Mouse (Mus musculus): Measurements from ENCODE around the gene Cst3. TPM values are rescaled to one million over a fixed set of nuclear protein-coding genes. Genes with fewer than 3 reads are reported as not detected.

Cst3 gene
- 436 and 465 TPM in 2 replicates for polyA plus RNA-seq (2015; fragmentation: Nextera tagmentation; extraction: Ambion mirVana)

- ATAC-seq = peak; percentile 96
- no peaks in the 10 kb centered on the region for H3K9me3 ChIP-seq
- peak within 1 kb of the TSS; percentile 77 for H3K4me2 ChIP-seq (replicated peaks)
- under 1% methylated on average over 19 of the region's 19 CpGs for WGBS
- peaks cover 28% of the 10 kb centered on the region for H3K36me3 ChIP-seq
- peaks cover 32% of the 10 kb centered on the region for H3K4me1 ChIP-seq (replicated peaks)
- H3K4me3 ChIP-seq (replicated peaks) = peak within 1 kb of the TSS; percentile 83
- no peaks in the 10 kb centered on the region for H3K27me3 ChIP-seq
- H3K9ac ChIP-seq (replicated peaks) = peak within 1 kb of the TSS; percentile 86
- H3K27ac ChIP-seq = peak within 1 kb of the TSS; percentile 82
Observed at GRCm38 (mm10) chr2:148875335-148875811, at the start of gene Cst3. Gene Cst3, minus strand, starts transcription at chr2:148875692.

GRCm38 (mm10) chr2:148902286-148902685 lies 26.8 kb upstream of the Cst3 start:
- Histone ChIP-seq H3K36me3 (no peaks in the 10 kb centered on the region), H3K4me3 (replicated peaks) (no peak overlapping the region), H3K27me3 (no peaks in the 10 kb centered on the region), H3K4me2 (replicated peaks) (no peak overlapping the region), H3K9ac (replicated peaks) (no peak overlapping the region), H3K4me1 (replicated peaks) (no peaks in the 10 kb centered on the region), H3K9me3 (no peaks in the 10 kb centered on the region), H3K27ac (no peak overlapping the region)
- WGBS = 10% methylated on average over 5 of the region's 5 CpGs
- peak; percentile 89 for ATAC-seq

DNA sequence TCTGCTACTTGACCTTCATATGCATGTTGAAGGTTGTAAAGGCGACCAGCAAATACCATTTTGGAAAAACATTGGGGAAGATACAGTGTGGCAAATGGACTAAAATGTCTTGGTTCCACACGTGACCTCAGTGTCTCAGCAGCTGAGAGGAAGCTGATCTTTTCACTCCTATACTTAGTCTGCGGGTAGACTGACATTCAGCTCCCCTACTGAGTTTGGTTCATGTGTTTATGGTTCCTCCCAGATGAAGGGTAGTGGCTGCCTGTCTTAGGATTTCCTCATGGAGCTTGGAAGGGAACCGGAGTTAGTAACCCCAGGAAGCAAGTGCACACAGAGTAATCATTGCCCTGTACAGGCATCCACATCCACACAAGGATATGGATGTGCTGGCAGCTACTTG lies 24.8 kb upstream of the Cst3 start:
- Histone ChIP-seq H3K4me2 (replicated peaks) (no peak overlapping the region), H3K27me3 (no peaks in the 10 kb centered on the region), H3K9me3 (no peaks in the 10 kb centered on the region), H3K27ac (no peak overlapping the region), H3K4me3 (replicated peaks) (no peak overlapping the region), H3K4me1 (replicated peaks) (no peaks in the 10 kb centered on the region), H3K9ac (replicated peaks) (no peak overlapping the region), H3K36me3 (no peaks in the 10 kb centered on the region)
- ATAC-seq = no peak
- WGBS = 75% methylated on average over 4 of the region's 4 CpGs

DNA sequence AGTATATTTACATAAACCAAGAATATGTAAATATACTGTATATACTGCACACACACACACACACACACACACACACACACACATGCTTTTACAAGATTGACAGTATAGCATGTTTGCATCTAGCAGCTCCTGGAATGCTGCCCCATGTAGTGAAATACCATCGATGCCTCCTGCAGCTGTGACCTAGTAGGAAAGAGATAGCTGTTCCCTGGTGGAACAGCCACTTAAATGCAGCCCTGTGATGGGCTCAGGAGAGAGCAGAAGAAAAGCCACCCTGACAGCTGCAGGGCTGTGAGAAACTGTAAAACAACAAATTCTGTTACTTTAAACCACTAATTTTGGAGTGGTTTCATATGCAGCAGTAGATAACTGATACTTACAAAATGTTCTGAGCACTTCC lies 20.7 kb upstream of the Cst3 start:
- Histone ChIP-seq H3K27ac (no peak overlapping the region), H3K4me2 (replicated peaks) (no peak overlapping the region), H3K36me3 (no peaks in the 10 kb centered on the region), H3K9me3 (no peaks in the 10 kb centered on the region), H3K27me3 (no peaks in the 10 kb centered on the region), H3K4me1 (replicated peaks) (peaks cover 2% of the 10 kb centered on the region; the same call in 1 of the 2 replicates), H3K9ac (replicated peaks) (no peak overlapping the region), H3K4me3 (replicated peaks) (no peak overlapping the region)
- no peak for ATAC-seq
- WGBS = 80% methylated on average over 1 of the region's 1 CpGs

DNA sequence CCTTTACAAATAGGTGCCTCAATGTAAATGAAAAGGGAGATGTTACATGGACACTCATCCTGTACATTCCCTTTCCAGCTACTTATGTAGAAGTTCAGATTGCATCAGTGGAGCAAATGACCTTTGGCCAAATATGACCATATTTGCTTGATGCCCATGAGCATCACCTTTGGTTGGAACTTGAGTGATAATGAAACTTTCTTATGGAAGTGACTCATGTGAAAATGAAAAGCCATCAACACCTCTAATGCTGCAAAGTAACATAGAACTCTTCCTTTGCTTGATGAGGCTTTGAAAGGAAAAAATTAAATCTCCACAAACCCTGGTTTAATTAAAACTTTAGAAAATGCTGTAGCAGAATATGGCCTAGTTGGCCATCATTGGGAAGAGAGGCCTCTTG lies 17.6 kb upstream of the Cst3 start:
- no peak overlapping the region for H3K9ac ChIP-seq (replicated peaks)
- H3K27me3 ChIP-seq = no peaks in the 10 kb centered on the region
- H3K36me3 ChIP-seq = no peaks in the 10 kb centered on the region
- no peaks in the 10 kb centered on the region for H3K9me3 ChIP-seq
- no peak overlapping the region for H3K4me3 ChIP-seq (replicated peaks)
- ATAC-seq = no peak
- H3K27ac ChIP-seq = no peak overlapping the region
- H3K4me2 ChIP-seq (replicated peaks) = no peak overlapping the region
- H3K4me1 ChIP-seq (replicated peaks) = peaks cover 17% of the 10 kb centered on the region

DNA sequence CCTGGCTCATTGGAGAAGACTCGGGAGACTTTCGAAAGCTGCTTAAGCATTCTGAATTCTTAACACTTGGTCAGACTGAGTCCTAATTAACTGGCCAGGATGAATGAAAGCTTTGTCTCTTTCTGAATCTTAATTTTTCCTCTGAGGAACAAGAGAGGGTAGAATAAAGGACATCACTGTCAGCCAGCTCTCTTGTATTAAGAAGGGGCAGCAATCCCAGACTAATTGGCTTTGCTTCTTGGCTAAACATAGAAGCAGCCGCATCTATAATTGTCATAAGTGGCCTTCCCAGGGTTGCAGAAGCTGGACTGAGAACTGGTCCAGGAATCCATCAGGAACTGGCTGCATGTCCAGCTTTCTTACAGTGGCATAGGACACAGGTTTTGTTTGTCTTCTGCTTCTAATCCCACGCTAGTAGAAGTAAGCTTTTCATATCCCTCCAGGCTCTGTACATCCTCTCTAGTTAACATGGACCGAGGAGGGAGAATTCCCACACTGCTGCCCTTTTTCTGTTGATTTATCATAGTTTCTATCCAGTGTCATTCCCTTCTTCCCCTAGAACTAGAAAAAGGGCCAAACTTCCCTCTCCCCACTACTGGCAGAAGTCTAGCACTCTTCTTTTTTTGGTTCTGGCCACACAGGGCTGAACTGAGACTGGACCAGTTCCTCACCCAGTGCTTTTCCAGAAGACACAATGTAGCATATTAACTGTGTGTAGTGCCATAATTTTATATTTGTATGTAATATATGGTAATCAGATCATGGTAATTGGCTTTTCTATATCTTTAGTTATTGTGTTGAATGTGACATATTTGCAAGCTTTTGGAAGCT lies 14.7 kb upstream of the Cst3 start:
- ATAC-seq = peak; percentile 93
- no peak overlapping the region for H3K9ac ChIP-seq (replicated peaks)
- H3K4me1 ChIP-seq (replicated peaks) = peaks cover 17% of the 10 kb centered on the region
- no peak overlapping the region for H3K4me2 ChIP-seq (replicated peaks)
- no peak overlapping the region for H3K4me3 ChIP-seq (replicated peaks)
- H3K27me3 ChIP-seq = no peaks in the 10 kb centered on the region
- H3K27ac ChIP-seq = peak overlapping the region; percentile 88
- H3K36me3 ChIP-seq = no peaks in the 10 kb centered on the region
- H3K9me3 ChIP-seq = no peaks in the 10 kb centered on the region
- 16% methylated on average over 5 of the region's 5 CpGs for WGBS

DNA sequence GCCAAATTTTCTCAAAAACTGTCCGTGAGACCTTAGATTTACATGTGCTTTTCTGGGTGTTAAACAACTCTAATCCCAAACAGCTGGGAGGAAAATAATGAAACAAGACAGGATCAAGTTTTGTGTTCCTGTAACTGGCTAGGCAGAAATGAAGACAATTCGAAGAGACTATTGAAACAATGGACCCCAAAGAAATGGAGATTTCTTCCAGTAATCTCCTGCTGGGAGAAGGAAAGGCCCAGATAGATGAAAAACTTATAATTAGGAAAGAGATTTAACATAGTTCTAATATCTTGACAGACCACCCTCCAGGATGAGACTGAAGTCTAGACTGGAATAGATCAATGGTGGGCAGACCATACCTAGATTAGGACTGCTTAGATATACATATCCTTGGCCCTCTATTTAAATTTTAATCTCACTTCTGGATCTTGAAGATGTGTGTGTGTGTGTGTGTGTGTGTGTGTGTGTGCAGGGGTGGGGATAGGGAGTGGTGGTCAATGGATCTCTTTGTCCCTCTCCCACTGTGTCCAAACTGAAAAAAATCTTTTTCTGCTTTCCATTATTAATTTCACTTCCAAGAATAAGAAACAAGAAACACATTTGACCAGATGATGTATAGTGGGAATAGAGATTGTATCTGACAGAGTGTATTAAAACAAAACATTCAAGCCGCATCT lies 14.0 kb upstream of the Cst3 start:
- Histone ChIP-seq H3K4me2 (replicated peaks) (no peak overlapping the region), H3K9ac (replicated peaks) (no peak overlapping the region), H3K4me1 (replicated peaks) (peaks cover 17% of the 10 kb centered on the region), H3K36me3 (no peaks in the 10 kb centered on the region), H3K27ac (peak overlapping the region; percentile 88), H3K27me3 (no peaks in the 10 kb centered on the region), H3K4me3 (replicated peaks) (no peak overlapping the region), H3K9me3 (no peaks in the 10 kb centered on the region)
- ATAC-seq = peak; percentile 84
- 28% methylated on average over 3 of the region's 3 CpGs for WGBS

GRCm38 (mm10) chr2:148888872-148889271 lies 13.4 kb upstream of the Cst3 start:
- H3K4me1 ChIP-seq (replicated peaks) = peaks cover 17% of the 10 kb centered on the region
- 62% methylated on average over 3 of the region's 3 CpGs for WGBS
- no peak overlapping the region for H3K4me2 ChIP-seq (replicated peaks)
- no peaks in the 10 kb centered on the region for H3K9me3 ChIP-seq
- no peaks in the 10 kb centered on the region for H3K36me3 ChIP-seq
- peak overlapping the region; percentile 88 for H3K27ac ChIP-seq
- ATAC-seq = no peak
- H3K9ac ChIP-seq (replicated peaks) = no peak overlapping the region
- H3K4me3 ChIP-seq (replicated peaks) = no peak overlapping the region
- H3K27me3 ChIP-seq = no peaks in the 10 kb centered on the region

GRCm38 (mm10) chr2:148884738-148885137 lies 9.2 kb upstream of the Cst3 start:
- H3K27me3 ChIP-seq = no peaks in the 10 kb centered on the region

GRCm38 (mm10) chr2:148879199-148879598 lies 3.7 kb upstream of the Cst3 start:
- ATAC-seq = no peak
- Histone ChIP-seq H3K36me3 (no peaks in the 10 kb centered on the region), H3K4me3 (replicated peaks) (no peak overlapping the region), H3K27me3 (no peaks in the 10 kb centered on the region), H3K4me2 (replicated peaks) (no peak overlapping the region), H3K9ac (replicated peaks) (no peak overlapping the region), H3K4me1 (replicated peaks) (peaks cover 9% of the 10 kb centered on the region), H3K27ac (no peak overlapping the region), H3K9me3 (no peaks in the 10 kb centered on the region)
- WGBS = 48% methylated on average over 1 of the region's 1 CpGs

More at GRCm38 (mm10) chr2:148884738-148885137, 9.2 kb upstream of the Cst3 start:
- Histone ChIP-seq H3K4me3 (replicated peaks) (no peak overlapping the region), H3K9me3 (no peaks in the 10 kb centered on the region), H3K9ac (replicated peaks) (no peak overlapping the region), H3K27ac (no peak overlapping the region), H3K36me3 (no peaks in the 10 kb centered on the region), H3K4me1 (replicated peaks) (peaks cover 3% of the 10 kb centered on the region; the same call in 1 of the 2 replicates), H3K4me2 (replicated peaks) (no peak overlapping the region)
- ATAC-seq = 0 out of 2 replicates have a peak, but pooled peaks have one; percentile 28

DNA sequence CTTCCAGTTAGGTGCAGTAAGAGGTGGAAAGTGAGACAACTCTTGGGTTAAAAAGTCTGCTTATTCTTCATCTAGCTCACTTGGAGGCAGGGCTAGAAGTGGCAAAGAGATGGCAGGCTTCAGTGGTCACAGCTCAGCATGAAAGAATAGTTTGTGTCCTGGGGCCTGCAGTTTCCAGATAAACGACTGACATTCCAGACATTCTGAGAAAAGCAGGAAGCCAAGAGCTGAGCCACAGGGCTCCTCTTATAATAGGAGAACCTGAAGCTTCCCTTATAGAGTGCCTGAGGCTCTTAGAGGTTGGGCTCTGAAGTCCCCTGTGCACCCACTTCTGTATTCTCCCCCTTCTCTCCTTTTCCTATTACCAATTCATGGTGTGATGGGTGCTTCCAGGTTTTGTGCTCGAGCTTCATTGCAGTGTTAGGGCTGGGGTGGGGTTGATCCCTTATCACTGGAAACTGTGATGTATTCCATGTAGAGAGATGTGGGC lies 3.2 kb upstream of the Cst3 start:
- ATAC-seq = no peak
- Histone ChIP-seq H3K4me3 (replicated peaks) (no peak overlapping the region), H3K36me3 (no peaks in the 10 kb centered on the region), H3K4me1 (replicated peaks) (peaks cover 14% of the 10 kb centered on the region), H3K4me2 (replicated peaks) (no peak overlapping the region), H3K27ac (no peak overlapping the region), H3K9ac (replicated peaks) (no peak overlapping the region), H3K27me3 (no peaks in the 10 kb centered on the region), H3K9me3 (no peaks in the 10 kb centered on the region)
- WGBS = 15% methylated on average over 2 of the region's 2 CpGs

All from midbrain, embryonic 13.5 days (tissue).